Mouse (Mus musculus): ENCODE results near the gene Tbxas1.

GRCm38 (mm10) chr6:39124719-39125118 lies 249.5 kb downstream of the Tbxas1 start:
- TF ChIP-seq CTCF (IDR thresholded peaks at IDR 0.05; ENCODE audit: borderline replicate concordance, insufficient read depth, low read depth, low read length), result no peak
- no peak for TF ChIP-seq POLR2A (IDR thresholded peaks at IDR 0.05; ENCODE audit: borderline replicate concordance, insufficient read depth, low read length)

Data from cerebellum, adult 2 months (tissue).